Mouse (Mus musculus) embryonic fibroblast, embryonic 13.5 days (primary cell): ENCODE results near the gene Mthfd1l.

Experiments
- CTCF ChIP-seq: IDR thresholded peaks from 2 replicates; pipeline ENCODE4 v1.5.1; 2011; ENCODE audit warnings: mild to moderate bottlenecking, control low read depth, low read length, moderate library complexity, borderline replicate concordance; ENCODE audit not compliant: insufficient read depth
- POLR2A ChIP-seq: IDR thresholded peaks from 2 replicates; pipeline ENCODE4 v1.6.1; 2011; ENCODE audit warnings: low read depth, mild to moderate bottlenecking, control low read depth, low read length, moderate library complexity

GRCm38 (mm10) chr10:4061071-4061987, 88.4 kb downstream of the Mthfd1l start:
- TF ChIP-seq POLR2A (no peak), CTCF (no peak)
